Mouse (Mus musculus): ENCODE data around the gene 4930522L14Rik. TPM values are rescaled to one million over a fixed set of nuclear protein-coding genes. Genes with fewer than 3 reads are reported as not detected.
"Not testable (repeated sequence)": the region's sequence is repeated elsewhere in the genome, so short reads cannot be mapped to it uniquely, and the experiment has no call there.

The 4930522L14Rik gene
- 1 to 10 TPM; 2.7 to 4.7 TPM for total RNA-seq (2021)

DNA sequence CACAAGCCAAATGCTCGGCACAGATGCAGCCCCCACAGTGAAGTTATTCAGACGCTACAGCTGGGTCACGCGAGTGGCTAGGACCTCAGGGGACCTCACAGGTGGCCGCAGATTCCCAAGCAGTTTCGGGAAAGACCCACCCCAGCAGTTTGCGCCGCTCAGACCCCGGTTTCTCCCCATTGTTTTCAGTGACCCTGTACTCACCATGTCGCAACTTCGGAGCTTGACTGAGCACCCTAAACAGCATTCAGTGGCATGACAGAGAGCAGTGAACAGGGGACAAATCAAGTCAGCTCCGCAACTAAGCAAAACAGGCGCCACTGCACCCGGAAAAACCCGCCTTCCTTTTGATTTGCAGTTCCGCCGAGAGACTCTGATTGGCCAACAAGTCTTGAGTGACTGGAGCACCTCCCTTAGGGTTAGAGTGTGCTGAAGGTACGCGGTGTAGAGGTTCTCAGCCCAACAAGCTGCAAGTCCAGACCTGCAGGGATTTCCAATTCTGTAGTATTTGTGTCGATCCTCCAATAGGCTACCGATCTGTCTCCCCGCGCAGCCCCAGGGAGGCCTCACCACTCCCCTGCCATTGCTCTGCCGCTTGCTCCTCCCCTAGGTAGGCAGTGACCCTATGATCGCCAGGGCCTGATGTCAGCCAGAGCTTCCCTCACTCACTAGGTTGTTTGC lies at the start of gene 4930522L14Rik:
4930522L14Rik (minus strand) TSS at position 496 of the 681 bp plus-strand sequence.
- DNase-seq (ENCODE audit: extremely low spot score in 1 of 2, low spot score in 2 of 2): peak; percentile 31 to 58
- intact Hi-C loops (cut with DNase I): not testable (repeated sequence)

DNA sequence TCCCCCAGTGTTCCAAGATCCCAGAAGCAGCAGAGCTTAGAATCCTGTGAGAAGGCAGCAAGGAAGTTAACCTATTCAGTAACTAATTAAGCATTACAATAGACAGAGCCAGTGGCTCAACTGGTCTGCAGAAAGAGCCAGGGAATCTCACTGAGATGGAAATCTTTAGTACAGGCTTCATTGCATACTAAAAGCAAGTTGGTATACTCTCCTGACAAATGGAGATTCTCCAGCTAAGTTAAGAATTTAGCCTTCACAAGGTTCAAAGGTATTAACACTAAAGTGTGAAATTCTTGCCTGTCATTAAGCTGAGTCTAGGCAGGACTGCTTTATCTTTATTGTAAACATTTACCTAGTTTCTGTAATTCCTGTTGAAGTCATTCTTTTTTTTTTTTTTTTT lies 49.8 kb upstream of the 4930522L14Rik start:
- intact Hi-C loops (cut with DNase I); DNase-seq (ENCODE audit: extremely low spot score in 1 of 2, low spot score in 2 of 2): not testable (repeated sequence)

GRCm38 (mm10) chr5:109799948-109800347 lies 48.3 kb upstream of the 4930522L14Rik start:
- DNase-seq (ENCODE audit: extremely low spot score in 1 of 2, low spot score in 2 of 2); intact Hi-C loops (cut with DNase I): not testable (repeated sequence)

GRCm38 (mm10) chr5:109797017-109797416 lies 45.3 kb upstream of the 4930522L14Rik start:
- intact Hi-C loops (cut with DNase I); DNase-seq (ENCODE audit: extremely low spot score in 1 of 2, low spot score in 2 of 2): not testable (repeated sequence)

DNA sequence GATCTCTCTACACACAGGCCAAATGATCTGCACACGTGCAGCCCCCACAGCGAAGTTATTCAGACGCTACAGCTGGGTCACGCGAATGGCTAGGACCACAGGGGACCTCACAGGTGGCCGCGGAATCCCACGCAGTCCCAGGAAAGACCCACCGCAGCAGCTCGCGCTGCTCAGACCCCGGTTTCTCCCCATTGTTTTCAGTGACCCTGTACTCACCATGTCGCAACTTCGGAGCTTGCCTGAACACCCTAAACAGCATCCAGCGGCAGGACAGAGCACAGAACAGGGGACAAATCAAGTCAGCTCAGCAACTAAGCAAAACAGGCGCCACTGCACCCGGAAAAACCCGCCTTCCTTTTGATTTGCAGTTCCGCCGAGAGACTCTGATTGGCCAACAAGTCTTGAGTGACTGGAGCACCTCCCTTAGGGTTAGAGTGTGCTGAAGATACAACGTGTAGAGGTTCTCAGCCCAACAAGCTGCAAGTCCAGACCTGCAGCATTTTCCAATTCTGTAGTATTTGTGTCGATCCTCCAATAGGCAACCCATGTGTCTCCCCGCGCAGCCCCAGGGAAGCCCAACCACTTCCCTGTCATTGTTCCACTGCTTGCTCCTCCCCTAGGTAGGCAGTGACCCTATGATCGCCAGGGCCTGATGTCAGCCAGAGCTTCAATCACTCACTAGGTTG lies 44.4 kb upstream of the 4930522L14Rik start:
- DNase-seq (ENCODE audit: extremely low spot score in 1 of 2, low spot score in 2 of 2): peak; percentile 10 to 40
- intact Hi-C loops (cut with DNase I): not testable (repeated sequence)

- DNase-seq (ENCODE audit: extremely low spot score in 1 of 2, low spot score in 2 of 2); intact Hi-C loops (cut with DNase I): not testable (repeated sequence)
Measured at GRCm38 (mm10) chr5:109752073-109752780, 541 bp upstream of the 4930522L14Rik start.

- DNase-seq (ENCODE audit: extremely low spot score in 1 of 2, low spot score in 2 of 2); intact Hi-C loops (cut with DNase I): not testable (repeated sequence)
Measured at GRCm38 (mm10) chr5:109745081-109745480, 6.6 kb downstream of the 4930522L14Rik start.

GRCm38 (mm10) chr5:109717341-109717740 lies 34.3 kb downstream of the 4930522L14Rik start:
- DNase-seq (ENCODE audit: extremely low spot score in 1 of 2, low spot score in 2 of 2); intact Hi-C loops (cut with DNase I): not testable (repeated sequence)

DNA sequence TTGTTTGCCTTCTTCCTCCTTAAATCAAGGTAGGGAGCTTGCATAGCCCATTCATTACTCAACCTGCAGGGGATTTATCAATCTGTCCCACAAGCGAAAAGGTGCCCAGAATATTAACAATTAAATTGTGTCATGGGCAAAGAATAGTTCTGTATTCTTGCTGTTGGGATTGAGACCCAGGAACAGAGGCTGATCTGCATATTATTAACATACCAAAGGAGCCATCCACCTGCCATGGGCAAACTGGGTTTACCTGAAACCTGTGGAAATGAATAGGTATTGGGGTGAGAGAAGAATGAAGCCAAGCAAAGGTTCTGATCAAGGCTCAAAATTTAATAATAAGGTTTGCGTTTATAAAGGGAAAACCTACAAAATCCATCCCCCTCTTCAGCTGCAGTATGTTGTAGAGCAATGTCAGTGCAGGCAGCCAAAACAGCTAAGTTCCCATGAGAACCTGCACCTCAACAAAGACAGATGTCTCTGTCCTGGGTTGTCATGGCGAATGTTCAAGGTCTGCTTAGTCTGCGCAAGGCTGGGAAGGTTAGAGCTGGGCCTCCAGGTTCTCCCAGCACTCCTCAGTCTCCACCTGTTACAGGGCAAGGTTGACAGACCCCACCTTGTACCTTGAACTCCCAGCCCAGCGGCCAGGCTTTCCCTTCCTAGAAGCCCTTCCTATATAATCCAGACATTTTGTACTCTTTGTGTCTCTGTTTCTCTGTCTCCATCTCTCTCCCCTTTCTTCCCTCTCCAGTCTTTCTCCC lies 60.3 kb downstream of the 4930522L14Rik start:
- DNase-seq (ENCODE audit: extremely low spot score in 1 of 2, low spot score in 2 of 2); intact Hi-C loops (cut with DNase I): not testable (repeated sequence)

GRCm38 (mm10) chr5:109690537-109691201 lies 61.0 kb downstream of the 4930522L14Rik start, which contains the start of gene 5430403G16Rik:
Gene 5430403G16Rik, minus strand, starts transcription at chr5:109691041.
- intact Hi-C loops (cut with DNase I): not testable (repeated sequence)

More at GRCm38 (mm10) chr5:109690537-109691201, 61.0 kb downstream of the 4930522L14Rik start, which contains the start of gene 5430403G16Rik:
- peak; percentile 74 to 80 for DNase-seq (ENCODE audit: extremely low spot score in 1 of 2, low spot score in 2 of 2)

Other genes starting within 250 kb of the 4930522L14Rik start
- gene Crlf2, start 192.9 kb downstream of the 4930522L14Rik start, total RNA-seq (2021): 10 to 100 TPM; 41.0 to 44.3 TPM
- 1 to 10 TPM; 1.4 to 1.9 TPM for gene 5430403G16Rik, start 60.8 kb downstream of the 4930522L14Rik start, total RNA-seq (2021)
- gene Gm15446, start 171.5 kb upstream of the 4930522L14Rik start, total RNA-seq (2021): 10 to 100 TPM; 37.2 to 38.6 TPM
- gene Zfp932, start 244.6 kb upstream of the 4930522L14Rik start, total RNA-seq (2021): 10 to 100 TPM; 53.6 to 56.0 TPM

Measured in left cerebral cortex, postnatal 10 days (tissue).